Mouse (Mus musculus): ENCODE measurements around the gene Ptprk. TPM values are rescaled to one million over a fixed set of nuclear protein-coding genes. Genes with fewer than 3 reads are reported as not detected.

Ptprk gene
- total RNA-seq, 2 experiments from 2014 or later: 4.0 to 4.5 TPM

DNA sequence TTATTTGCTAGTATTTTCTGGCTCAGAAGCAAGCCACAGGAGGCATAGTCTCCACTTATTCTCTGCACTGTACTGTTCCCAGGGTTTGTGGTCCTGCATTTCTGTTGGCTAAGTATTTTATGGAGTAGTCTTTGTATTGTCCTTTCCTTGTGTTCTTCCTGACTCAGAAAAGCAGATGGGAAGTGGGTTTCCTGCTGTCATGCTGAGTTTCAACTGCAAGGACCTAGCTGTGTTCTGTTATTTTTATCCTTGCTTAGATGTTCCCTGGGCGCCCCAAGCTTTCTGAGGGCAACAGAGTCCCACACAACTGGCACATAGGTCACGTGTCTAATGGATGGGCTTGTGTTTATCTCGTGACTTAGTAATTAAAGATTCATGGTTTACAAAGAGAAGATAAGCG lies 104.3 kb downstream of the Ptprk start:
- intact Hi-C loops (cut with DNase I): no loop called here
- no peak for DNase-seq

DNA sequence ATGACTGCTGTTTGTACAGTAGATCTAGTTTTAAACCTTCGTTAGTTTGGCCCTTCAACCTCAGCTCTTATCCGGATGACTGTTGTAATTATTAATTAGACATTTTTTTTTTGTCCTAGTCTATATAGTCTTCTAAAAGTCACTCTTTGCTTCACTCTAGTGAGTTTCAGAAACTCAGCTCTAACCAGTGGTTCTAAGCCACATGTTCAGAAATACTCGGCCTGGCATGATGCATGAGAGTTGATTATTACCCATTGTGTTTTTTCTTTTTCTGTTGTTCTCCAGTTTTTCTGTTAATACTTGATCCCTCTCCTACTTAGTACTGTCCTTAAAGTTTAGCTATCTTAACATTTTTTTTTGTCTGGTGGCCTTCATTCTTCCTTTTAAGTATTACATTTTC lies 107.5 kb downstream of the Ptprk start:
- no peak for DNase-seq
- intact Hi-C loops (cut with DNase I): no loop called here

DNA sequence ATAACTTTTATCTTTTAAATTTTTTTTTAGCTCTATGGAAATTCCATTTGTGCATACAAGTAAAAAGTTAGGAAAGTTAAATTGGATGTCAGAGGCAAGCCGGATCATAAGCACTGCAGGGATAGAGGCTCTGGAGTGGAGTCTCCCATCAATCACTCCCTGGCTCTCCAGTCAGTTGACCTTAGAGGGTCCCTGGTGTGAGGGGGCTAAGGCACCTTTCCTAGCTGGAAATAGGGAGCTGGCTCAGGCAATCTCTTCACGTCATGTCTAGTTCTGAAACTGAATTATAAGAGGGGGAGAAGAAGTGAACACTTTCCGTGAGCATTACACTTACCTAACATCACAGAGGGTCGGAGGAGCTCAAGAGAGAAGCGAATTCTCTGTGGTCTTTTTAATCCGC lies 110.1 kb downstream of the Ptprk start:
- intact Hi-C loops (cut with DNase I): no loop called here
- no peak for DNase-seq

DNA sequence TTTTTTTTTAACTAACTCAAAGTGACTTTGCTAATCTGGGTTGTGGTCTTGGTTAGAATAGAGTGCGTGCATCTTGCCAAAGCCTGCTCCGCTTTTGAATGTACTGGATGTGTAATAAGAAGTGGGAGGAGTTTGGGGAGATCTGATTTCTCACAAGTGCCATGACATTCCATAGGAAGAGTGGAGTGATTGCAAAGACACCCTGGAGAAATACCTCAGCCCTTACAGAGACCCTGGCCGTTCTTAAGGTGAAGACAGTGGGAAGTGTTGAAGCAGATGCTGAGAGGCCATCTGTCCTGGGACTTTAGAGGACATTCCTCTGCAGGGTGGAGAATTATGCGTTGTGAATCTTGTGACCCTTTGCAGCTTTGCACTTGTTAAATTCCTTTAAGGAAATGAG lies 110.7 kb downstream of the Ptprk start:
- DNase-seq: no peak
- intact Hi-C loops (cut with DNase I): no loop called here

DNA sequence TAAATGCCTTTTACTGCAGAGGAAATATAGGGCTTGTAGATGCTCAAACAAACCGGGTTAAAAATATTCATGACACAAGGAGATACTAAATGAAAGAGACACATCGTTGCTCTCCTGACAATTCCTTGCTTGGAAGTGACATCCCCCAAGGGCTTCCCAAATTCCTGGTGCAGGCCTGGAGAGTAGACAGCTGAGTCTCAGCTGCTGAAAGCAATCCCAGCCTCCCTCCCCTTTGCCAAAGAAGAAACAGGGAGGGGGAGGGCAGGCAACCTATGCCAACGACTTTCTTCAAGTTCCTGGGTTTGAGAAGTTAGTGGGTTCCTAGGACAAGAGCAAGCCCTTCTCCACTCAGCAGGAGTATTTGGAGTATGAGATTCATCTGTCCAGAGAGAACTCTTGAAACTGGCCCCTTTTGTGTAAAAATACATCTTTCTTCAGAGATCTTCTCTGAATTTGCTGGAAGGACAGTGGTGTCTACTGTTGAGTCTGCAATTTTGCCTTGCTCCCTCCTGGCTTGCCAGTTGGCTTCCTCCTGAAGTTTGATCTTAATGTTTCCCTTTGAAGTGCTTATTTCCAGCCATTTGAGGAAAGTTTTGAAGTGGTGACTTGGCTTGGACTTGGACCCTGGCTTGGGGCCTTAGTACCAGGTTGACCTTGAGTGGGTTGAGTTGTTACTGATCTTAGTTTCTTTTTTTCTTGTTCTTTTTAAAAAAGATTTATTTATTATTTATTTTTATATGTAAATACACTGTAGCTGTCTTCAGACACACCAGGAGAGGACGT lies 111.6 kb downstream of the Ptprk start:
- DNase-seq: no peak
- intact Hi-C loops (cut with DNase I): no loop called here

DNA sequence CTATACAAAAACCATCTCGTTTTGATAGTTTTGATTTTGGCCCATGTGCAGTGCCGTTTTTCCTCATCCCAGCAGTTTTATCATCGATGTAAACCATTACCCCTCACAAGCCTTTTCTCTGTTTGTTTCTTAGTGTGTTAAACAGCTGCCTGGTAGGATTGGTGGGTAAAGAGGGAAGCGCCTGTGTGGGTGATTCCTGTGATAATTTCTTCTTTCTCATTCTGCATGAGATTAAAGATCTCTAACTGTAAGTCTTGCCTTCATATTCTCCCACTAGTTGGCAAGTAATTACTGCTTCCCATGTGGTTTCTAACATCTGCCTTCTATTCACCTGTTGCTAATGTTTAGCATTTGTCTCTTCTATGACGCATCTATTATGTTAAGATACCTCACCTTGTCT lies 116.8 kb downstream of the Ptprk start:
- intact Hi-C loops (cut with DNase I): no loop called here
- DNase-seq: no peak

DNA sequence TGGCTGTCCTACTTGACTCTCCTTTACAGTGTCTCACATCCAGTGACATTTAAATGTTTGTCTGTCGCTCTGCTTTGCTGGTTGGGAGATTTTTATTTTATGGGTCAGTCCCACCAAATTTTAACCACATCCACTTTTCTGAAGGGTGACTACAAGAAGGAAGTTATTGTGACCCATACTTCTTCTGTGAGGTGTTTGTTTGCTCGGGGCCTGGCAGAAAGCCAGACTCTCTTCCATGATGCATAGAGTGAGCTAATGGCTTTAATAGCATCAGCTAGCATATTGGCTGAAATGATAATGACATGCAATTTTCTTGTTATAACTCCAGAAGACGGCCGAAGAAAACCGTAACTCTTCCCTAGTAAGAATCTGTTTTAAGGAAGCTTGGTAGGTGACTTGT lies 119.0 kb downstream of the Ptprk start:
- DNase-seq: no peak
- intact Hi-C loops (cut with DNase I): no loop called here

DNA sequence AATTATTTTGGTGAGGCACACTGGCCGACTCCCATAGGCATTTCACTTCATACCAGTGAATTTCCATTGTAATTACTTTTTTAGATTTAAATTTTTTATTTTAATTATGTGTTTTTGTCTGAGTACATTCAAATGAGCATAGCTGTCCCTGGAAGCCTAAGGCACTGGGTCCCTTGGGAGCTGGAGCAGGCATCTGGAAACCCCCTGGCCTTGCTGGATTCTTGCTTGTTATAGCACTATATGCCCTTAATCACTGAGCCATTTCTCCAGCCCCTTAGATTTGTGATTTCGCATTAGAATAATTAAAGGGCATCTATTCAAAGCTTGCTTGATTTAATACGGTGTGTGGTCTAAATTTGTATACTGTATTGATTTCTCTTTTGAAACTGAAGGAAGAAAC lies 126.0 kb downstream of the Ptprk start:
- DNase-seq: no peak
- intact Hi-C loops (cut with DNase I): no loop called here

DNA sequence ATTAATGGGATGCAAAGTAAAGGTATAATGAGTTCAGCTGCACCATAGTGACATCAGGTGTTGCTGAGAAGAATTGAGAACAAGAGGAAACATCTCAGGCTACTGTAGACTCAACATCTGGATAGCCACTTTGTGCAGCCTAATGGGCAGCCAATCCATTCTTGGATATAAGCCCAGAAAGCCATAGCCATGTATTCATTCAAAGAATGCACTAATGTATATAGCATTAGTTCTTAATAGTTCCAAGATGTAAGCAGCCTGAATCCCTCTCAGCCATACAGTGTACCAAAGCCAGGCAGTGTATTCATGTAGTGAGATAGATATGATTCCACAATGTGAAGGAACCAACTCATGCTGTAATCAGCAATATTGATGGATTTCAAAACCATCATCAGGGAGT lies 134.8 kb downstream of the Ptprk start:
- no peak for DNase-seq
- intact Hi-C loops (cut with DNase I): no loop called here

DNA sequence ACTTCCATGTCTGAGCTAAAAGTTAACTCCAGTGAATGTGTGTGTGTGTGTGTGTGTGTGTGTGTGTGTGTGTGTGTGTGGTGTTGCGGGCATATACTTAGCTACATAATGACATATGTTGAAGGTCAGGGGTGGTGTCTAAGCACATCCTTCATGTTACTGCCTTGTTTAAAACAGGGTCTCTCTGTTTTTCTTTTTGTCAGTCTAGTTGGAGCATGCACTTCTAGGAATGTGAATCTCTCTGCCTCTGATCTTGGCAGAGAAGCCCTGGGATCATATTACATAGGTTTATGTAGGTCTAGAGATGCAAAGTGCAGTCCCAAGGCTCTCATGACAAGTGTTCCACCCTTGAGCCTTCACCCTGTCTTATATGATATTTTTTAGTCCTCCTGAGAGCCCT lies 137.5 kb downstream of the Ptprk start:
- DNase-seq: no peak
- intact Hi-C loops (cut with DNase I): no loop called here

DNA sequence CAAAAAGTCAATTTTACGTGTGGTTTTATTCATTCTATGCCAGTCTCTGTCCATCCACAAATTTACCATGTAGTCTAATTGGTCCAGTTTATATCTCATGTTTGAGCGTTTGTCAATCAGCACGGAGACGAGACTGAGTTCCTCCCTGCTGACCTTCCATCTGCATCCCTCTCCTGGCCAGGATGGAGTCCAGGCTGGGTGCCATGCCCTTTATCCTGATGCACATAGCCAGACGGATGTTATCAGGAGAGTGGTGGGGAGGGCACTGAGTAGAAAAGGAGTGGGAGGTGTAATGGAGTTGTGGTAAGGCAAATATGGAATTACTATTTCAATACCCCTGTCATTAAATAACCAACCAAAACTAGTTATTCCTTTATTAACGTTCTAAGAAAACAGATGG lies 140.5 kb downstream of the Ptprk start:
- DNase-seq: no peak
- intact Hi-C loops (cut with DNase I): no loop called here

DNA sequence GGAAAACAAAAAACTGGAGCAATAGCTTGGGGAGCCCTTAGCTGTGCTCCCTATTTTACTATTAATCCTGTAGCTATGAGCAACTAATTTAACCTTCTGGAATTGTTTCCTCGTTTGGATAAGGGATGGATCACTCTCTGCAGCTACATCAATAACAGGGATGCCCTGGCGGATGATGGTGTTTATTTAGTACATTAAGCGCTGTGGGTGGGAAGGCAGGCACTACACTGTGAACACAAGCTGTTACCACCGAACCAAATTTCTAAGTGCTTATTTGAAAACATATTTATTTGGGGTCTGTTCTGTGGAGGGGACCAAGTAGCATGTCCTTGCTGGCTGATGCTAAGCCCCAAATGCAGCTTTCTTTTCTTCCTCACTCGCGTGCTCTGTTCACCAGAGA lies 149.0 kb downstream of the Ptprk start:
- no peak for DNase-seq
- intact Hi-C loops (cut with DNase I): no loop called here

DNA sequence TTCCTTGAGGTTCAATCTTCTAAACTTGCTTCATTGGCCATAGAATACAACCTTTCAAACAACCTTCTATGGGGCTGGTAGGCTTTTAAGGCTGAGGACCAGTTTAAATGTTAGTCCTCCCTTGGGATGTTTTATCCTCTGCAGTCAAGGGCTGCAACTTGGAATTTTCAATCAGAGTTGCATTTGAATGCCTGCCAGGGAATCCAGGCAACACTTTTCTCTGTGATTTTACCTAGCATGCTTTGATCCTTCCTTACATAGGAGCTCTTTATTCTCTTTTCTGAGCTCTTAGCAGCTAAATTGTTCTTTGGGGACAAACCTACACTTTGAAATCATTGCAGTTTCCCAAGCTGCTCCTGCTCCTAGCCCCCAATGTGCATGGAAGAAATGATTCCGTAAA lies 149.8 kb downstream of the Ptprk start:
- no peak for DNase-seq
- intact Hi-C loops (cut with DNase I): no loop called here

DNA sequence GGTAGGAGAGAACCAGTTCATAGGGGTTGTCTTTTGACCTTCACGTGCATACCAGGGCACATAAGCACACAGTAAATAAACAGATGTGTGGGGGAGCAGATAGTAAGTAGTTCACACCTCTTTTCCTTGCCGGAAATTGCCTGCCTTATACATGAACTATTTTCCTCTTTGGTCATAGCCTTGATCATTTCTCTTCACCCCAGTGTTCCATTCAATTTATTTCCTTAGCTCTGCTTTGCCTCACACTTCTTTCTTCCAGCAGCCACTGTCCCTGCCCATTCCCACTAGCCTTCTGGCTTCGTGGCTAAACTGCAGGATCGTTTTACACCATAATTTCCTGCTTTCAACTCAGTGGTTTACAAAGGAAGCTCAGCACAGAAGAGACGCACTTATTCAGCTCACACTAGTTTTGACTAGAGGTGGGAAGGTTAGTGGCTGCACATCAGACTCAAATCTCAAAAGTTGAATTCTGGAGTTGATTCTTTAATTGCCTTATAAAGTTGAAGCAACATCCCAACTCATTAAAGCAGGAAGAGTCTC lies 151.0 kb downstream of the Ptprk start:
- intact Hi-C loops (cut with DNase I): no loop called here
- no peak for DNase-seq

DNA sequence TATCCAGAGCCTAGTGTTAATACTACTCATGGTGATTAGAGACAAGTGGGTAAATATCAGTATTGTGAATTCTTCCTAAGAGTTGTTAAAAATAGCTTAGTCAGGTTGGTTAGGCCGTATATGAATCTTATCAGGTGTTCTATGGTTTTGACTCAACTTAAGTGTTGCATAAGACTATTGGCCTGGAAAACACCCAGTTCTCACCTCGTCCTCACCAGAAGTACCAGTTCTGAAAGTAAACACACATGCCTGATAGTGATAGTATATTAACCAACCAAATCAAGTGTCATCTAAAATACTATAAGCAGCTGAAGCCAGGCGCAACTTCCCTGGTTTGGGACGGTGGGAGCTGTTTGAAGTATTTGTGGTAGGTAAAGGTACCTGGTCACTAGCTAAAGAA lies 153.1 kb downstream of the Ptprk start:
- intact Hi-C loops (cut with DNase I): no loop called here
- no peak for DNase-seq

DNA sequence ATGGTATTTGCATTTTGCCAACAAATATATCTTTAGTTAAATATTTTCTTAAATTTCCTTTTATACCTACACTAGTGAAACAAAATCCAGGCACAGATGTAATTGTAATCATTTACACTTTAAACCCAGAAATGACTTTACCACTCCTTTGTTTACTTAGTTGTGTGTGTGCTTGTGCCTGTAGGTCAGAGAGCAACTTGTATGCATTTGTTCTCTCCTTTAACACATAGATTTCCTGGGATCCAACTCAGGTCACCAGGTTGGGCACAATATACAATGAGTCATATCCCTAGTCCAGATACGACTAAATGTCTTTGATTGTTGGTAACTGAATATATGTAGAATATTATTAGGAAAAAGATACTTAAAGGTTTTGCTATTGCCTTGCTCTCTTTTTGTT lies 153.6 kb downstream of the Ptprk start:
- intact Hi-C loops (cut with DNase I): no loop called here
- DNase-seq: no peak

DNA sequence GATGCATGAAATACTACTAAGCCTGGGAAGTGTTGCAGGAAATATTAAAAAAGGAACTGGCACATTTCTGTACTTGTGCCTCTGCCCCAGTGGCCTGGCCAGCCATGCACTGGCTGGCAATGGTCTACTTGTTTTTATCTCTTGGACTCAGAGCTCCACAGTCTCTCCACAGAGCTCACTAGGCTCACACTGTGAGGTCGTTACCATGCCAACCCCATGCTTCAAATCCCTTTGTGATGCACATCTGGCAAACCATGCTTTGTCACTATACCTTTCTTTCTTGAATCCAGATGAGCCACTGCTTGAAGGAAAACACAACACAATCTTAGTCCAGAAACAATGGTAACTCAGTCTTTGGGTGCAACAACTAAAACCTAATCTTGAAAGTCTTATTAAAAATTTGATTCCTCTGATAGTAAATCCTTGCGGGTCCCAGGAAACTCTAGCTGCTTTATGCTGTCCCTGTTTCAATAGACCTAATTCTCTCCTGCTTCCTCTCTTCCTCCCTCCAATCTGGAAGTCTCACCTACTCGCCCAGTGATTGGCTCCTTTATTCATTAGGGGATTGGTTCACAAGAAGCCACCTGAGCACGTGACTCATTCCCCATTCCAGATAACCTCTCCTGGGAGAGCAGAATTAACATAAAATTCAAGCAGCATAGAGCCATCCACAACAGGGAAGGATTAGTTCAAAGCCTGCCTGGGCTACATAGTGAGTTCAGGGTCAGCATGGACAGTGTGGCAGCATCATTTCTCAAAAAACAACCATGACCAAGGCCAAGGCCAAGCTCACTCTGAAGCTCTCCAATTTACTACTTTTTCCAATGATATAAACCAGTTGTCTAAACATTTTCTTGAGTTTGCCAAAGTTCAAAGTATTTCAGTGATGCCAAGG lies 157.9 kb downstream of the Ptprk start:
- no peak for DNase-seq
- intact Hi-C loops (cut with DNase I): no loop called here

DNA sequence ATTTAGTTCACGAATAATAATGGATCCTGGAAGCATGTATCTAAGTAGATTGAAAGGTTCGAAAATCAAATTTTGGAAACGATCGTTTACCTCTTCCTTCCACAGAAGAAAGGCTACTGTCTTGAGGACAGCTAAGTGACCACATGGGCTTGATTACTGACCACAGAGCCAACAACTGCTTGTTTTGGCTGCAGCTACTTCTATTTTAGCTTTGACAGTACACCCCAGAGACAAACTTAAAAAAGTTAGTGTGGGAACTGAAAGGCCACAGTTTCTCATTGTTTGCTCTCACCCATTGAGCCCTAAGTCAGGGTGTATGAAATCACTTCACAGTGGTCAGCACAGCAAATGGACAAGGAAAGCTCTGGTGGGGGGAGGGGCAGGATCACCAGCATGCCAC lies 174.4 kb downstream of the Ptprk start:
- DNase-seq: no peak
- intact Hi-C loops (cut with DNase I): no loop called here

DNA sequence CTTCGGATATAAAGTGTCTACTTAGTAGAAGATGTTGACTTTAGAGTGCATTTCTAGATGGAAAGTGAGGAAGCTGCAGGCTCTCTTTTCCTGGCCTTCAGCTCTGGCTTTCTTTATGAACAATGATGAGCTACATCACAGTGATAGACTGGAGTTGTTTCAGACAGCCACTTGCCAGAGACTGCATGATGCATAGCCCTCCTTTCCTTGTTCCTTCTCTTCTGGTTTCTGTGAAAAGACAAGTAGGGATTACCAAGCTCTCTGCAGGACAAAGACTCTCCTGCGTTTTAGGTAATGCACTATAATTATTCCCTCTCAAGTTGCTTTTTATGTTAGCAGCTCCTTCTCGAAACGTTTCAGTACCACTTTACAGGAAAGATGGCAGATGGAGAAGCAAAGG lies 176.8 kb downstream of the Ptprk start:
- DNase-seq: no peak
- intact Hi-C loops (cut with DNase I): no loop called here

DNA sequence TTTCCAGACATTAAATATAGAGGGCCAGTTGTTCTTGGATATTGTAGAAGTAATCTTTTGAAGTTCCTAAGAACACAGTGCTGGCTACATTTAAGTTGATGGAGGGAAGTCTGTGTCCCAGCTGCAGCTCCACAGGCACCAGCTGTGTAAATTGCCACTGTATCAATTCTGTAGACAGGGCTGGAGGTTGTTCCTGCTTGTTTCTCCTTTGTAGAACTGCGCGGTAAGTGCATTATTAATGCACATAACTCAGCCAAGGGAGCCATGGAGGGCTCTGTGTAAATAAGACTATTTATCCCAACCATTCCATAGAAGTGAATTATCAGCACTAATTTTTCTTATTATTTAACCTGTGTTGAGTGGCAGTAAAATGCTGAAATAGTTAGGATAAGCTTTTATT lies 186.0 kb downstream of the Ptprk start:
- DNase-seq: no peak
- intact Hi-C loops (cut with DNase I): no loop called here

DNA sequence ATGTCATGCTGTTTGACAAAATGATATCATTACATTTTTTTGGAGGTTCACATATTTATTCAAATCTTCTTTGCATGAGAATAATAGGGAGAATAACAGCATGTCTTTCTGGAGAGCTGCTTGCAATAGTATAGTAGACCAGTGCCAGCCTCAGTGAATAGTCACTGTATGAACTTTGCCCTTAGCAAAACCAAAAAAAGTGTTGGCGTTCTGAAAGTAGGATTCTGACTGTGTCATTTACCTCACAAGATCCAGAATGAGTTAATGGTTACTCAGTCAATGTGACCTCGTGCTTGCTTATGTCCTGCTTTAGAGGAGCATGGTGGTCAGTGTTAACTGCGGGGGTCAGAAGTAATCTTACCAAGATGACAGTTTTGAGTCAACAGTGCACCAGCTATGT lies 187.5 kb downstream of the Ptprk start:
- intact Hi-C loops (cut with DNase I): no loop called here

DNA sequence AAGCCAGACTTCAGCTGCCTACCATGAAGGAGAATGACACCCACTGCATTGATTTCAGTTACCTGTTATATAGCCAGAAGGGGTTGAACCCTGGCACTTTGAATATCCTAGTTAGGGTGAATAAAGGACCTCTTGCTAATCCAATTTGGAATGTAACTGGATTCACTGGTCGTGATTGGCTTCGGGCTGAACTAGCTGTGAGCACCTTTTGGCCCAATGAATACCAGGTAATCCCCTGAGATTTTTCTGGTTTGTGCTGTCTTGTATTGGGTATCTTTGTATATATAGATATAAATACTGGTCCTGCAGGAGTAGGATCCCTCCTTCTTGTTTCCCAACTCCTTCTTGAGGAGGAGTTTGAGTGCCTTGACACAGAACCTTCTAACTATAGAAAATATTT lies 188.9 kb downstream of the Ptprk start:
- intact Hi-C loops (cut with DNase I): no loop called here
- DNase-seq: no peak

More for the DNA sequence above, 187.5 kb downstream of the Ptprk start:
- no peak for DNase-seq

Measured in gastrocnemius, postnatal 36 days (tissue).